ENCODE assay signal across 12 mouse cellular contexts in genomic region chr14:79516243-79516610, GRCm38 (mm10). TPM values are rescaled to one million over a fixed set of nuclear protein-coding genes. Genes with fewer than 3 reads are reported as not detected.
DNase-seq lines count a peak whose midpoint lies in the region; ATAC-seq and TF ChIP-seq lines count a peak whose summit lies in the region.
"Had no signal": no experiment of that assay in that cellular context is flagged by ENCODE, and none has a peak within 500 bp of the region (broad histone marks: within the 10 kb centered on the region; RNA-seq: fewer than 3 reads in every experiment).

No protein-coding gene starts in this region.

- no peak for TF ChIP-seq CTCF in MEL (IDR thresholded peaks at IDR 0.05 in 2 of 3, conservative IDR thresholded peaks at IDR 0.05 in 1 of 3; ENCODE audit: control insufficient read depth in 1 of 3, insufficient read depth in 1 of 3, low read depth in 2 of 3, low read length in 3 of 3, poor library complexity in 1 of 3, severe bottlenecking in 1 of 3)
- TF ChIP-seq CTCF in liver, embryonic 14.5 days (IDR thresholded peaks at IDR 0.05; ENCODE audit: low read depth) = no peak
- TF ChIP-seq CTCF in left cerebral cortex, adult 2 months (IDR thresholded peaks at IDR 0.05) = no peak

- H3K4me1 ChIP-seq in kidney, embryonic 15.5 days = peaks cover 7% of the 10 kb centered on the region; the same call in 1 of the 2 replicates
- peaks cover 15 to 16% of the 10 kb centered on the region in 2 experiments for H3K4me1 ChIP-seq in MEL (ENCODE audit: control insufficient read depth in 1 of 2, insufficient read depth in 2 of 2, low read length in 2 of 2)
- H3K4me1 ChIP-seq in liver, embryonic 14.5 days (replicated peaks; ENCODE audit: control insufficient read depth in 2 of 2, insufficient read depth in 2 of 2, low read length in 1 of 2) = peaks cover 31 to 45% of the 10 kb centered on the region in 2 experiments

- peak overlapping the region; percentile 30 for H3K4me2 ChIP-seq in kidney, embryonic 15.5 days
- H3K4me2 ChIP-seq in liver, embryonic 14.5 days (ENCODE audit: low read depth) = peak overlapping the region; percentile 76
- H3K4me2 ChIP-seq: heart, embryonic 12.5 days had no signal

- H3K9ac ChIP-seq in kidney, embryonic 15.5 days = no peak overlapping the region
- peak overlapping the region; percentile 84 for H3K9ac ChIP-seq in MEL (ENCODE audit: control insufficient read depth, low read depth, low read length, poor library complexity, severe bottlenecking)
- H3K9ac ChIP-seq in liver, embryonic 14.5 days (replicated peaks) = peak overlapping the region; percentile 64
- H3K9ac ChIP-seq: heart, embryonic 12.5 days had no signal

- TF ChIP-seq RAD21 in MEL (IDR thresholded peaks at IDR 0.05; ENCODE audit: low read depth, low read length) = no peak

- no peak for ATAC-seq in kidney, embryonic 15.5 days (replicated peaks; ENCODE audit: low FRiP score)
- no peak for ATAC-seq in liver, embryonic 14.5 days (ENCODE audit: insufficient read depth)
- ATAC-seq: forebrain, embryonic 14.5 days had no signal

- H3K27me3 ChIP-seq in kidney, embryonic 15.5 days = no peaks in the 10 kb centered on the region
- no peaks in the 10 kb centered on the region for H3K27me3 ChIP-seq in MEL (ENCODE audit: control insufficient read depth in 1 of 2, insufficient read depth in 2 of 2, low read length in 2 of 2)
- H3K27me3 ChIP-seq in liver, embryonic 14.5 days (ENCODE audit: control insufficient read depth, insufficient read depth, low read length) = no peaks in the 10 kb centered on the region
- H3K27me3 ChIP-seq: heart, embryonic 12.5 days had no signal

- H3K4me3 ChIP-seq in kidney, embryonic 15.5 days (replicated peaks) = peak overlapping the region; percentile 28; the same call in 1 of the 2 replicates
- peak overlapping the region; percentile 74 to 94 for H3K4me3 ChIP-seq in MEL (ENCODE audit: control insufficient read depth in 1 of 2, insufficient read depth in 1 of 2, low read depth in 2 of 2, low read length in 2 of 2)
- H3K4me3 ChIP-seq in liver, embryonic 14.5 days (ENCODE audit: insufficient read depth in 1 of 2, low read depth in 2 of 2, low read length in 2 of 2) = peak overlapping the region; percentile 42 to 44
- H3K4me3 ChIP-seq in left cerebral cortex, adult 2 months = no peak overlapping the region
- H3K4me3 ChIP-seq: heart, embryonic 12.5 days had no signal

- H3K9me3 ChIP-seq in kidney, embryonic 15.5 days (replicated peaks) = no peaks in the 10 kb centered on the region
- H3K9me3 ChIP-seq in MEL (replicated peaks; ENCODE audit: insufficient read depth, low read length) = no peaks in the 10 kb centered on the region
- H3K9me3 ChIP-seq in liver, embryonic 14.5 days (ENCODE audit: control insufficient read depth, low read length) = no peaks in the 10 kb centered on the region
- H3K9me3 ChIP-seq: heart, embryonic 12.5 days had no signal

- DNase-seq in kidney, adult 18-20 months = no peak
- DNase-seq in 3134 (ENCODE audit: extremely low read depth, insufficient read length, low spot score) (peak; percentile 7), MEL (ENCODE audit: low read depth, low spot score) (peak; percentile 84)
- DNase-seq in liver, embryonic 14.5 days (ENCODE audit: low read depth in 3 of 3, low spot score in 3 of 3) = no peak
- DNase-seq in natural killer cell, adult 2 months (ENCODE audit: low spot score in 2 of 2) = no peak
- DNase-seq in T-cell, adult 2 months (ENCODE audit: low spot score) = no peak
- no peak for DNase-seq in left cerebral cortex, adult 2 months (ENCODE audit: extremely low spot score in 1 of 2, low spot score in 2 of 2)
- DNase-seq: adrenal gland, postnatal 36 days; retina, postnatal 1 day had no signal

- intact Hi-C loops in left cerebral cortex, adult 2 months (cut with DNase I) = no loop called here

- TF ChIP-seq POLR2A in MEL (IDR thresholded peaks at IDR 0.05; ENCODE audit: control insufficient read depth in 1 of 2, insufficient read depth in 1 of 2, low read depth in 1 of 2, low read length in 2 of 2, poor library complexity in 1 of 2) = no peak; a peak in 1 of 4 replicates

- no peak overlapping the region; the same call in 1 of the 2 replicates for H3K27ac ChIP-seq in kidney, embryonic 15.5 days
- peak overlapping the region; percentile 97 for H3K27ac ChIP-seq in MEL (ENCODE audit: control insufficient read depth, low read depth, low read length)
- peak overlapping the region; percentile 71 for H3K27ac ChIP-seq in liver, embryonic 14.5 days
- no peak overlapping the region for H3K27ac ChIP-seq in left cerebral cortex, adult 2 months

- peaks cover 39% of the 10 kb centered on the region for H3K79me2 ChIP-seq in MEL (ENCODE audit: control insufficient read depth, insufficient read depth, low read length, poor library complexity)

- no peak for TF ChIP-seq EP300 in MEL (IDR thresholded peaks at IDR 0.05; ENCODE audit: low read depth in 1 of 2, low read length in 2 of 2)
- TF ChIP-seq EP300 in liver, embryonic 14.5 days (IDR thresholded peaks at IDR 0.05; ENCODE audit: low read depth) = no peak

- H3K36me3 ChIP-seq in kidney, embryonic 15.5 days = no peaks in the 10 kb centered on the region
- H3K36me3 ChIP-seq in MEL (ENCODE audit: control insufficient read depth in 1 of 2, insufficient read depth in 2 of 2, low read length in 2 of 2) = peaks cover 0 to 31% of the 10 kb centered on the region in 2 experiments; a peak in 2 of 4 replicates
- H3K36me3 ChIP-seq in liver, embryonic 14.5 days (replicated peaks; ENCODE audit: control insufficient read depth, insufficient read depth, low read depth) = no peaks in the 10 kb centered on the region
- H3K36me3 ChIP-seq: heart, embryonic 12.5 days had no signal

- 75% methylated on average over 5 of the region's 5 CpGs for WGBS in kidney, embryonic 15.5 days
- WGBS in liver, embryonic 14.5 days (ENCODE audit: insufficient replicate concordance) = 24% methylated on average over 5 of the region's 5 CpGs

TF ChIP-seq in MEL, 35 proteins besides CTCF, POLR2A, EP300 and RAD21 (continues in another document):
- TF ChIP-seq MAFK (IDR thresholded peaks at IDR 0.05; ENCODE audit: borderline replicate concordance, low read depth, low read length) (no peak), RCOR1 (IDR thresholded peaks at IDR 0.05; ENCODE audit: low read depth, low read length) (no peak), ZNF384 (IDR thresholded peaks at IDR 0.05; ENCODE audit: low read depth, low read length) (peak; percentile 66), NRF1 (IDR thresholded peaks at IDR 0.05; ENCODE audit: insufficient read depth, low read depth, low read length, poor library complexity, severe bottlenecking) (no peak), ZKSCAN1 (IDR thresholded peaks at IDR 0.05; ENCODE audit: low read depth, low read length) (no peak), TBP (IDR thresholded peaks at IDR 0.05; ENCODE audit: low read depth, low read length) (peak; percentile 48; the same call in 1 of the 2 replicates), USF1 (IDR thresholded peaks at IDR 0.05; ENCODE audit: low read depth, low read length) (no peak), ZC3H11A (IDR thresholded peaks at IDR 0.05; ENCODE audit: low read depth, low read length) (no peak), MAZ (IDR thresholded peaks at IDR 0.05; ENCODE audit: low read depth, low read length) (0 out of 2 replicates have a peak, but pooled peaks have one; percentile 13), NELFE (IDR thresholded peaks at IDR 0.05; ENCODE audit: low read depth, low read length) (peak; percentile 40), CHD1 (IDR thresholded peaks at IDR 0.05; ENCODE audit: low read depth, low read length) (peak; percentile 17; the same call in 1 of the 2 replicates), BHLHE40 (IDR thresholded peaks at IDR 0.05; ENCODE audit: borderline replicate concordance, low read depth, low read length) (no peak), POLR2AphosphoS2 (IDR thresholded peaks at IDR 0.05; ENCODE audit: low read length) (no peak), MXI1 (IDR thresholded peaks at IDR 0.05; ENCODE audit: low read depth, low read length) (no peak), ELF1 (IDR thresholded peaks at IDR 0.05; ENCODE audit: low read depth, low read length) (0 out of 2 replicates have a peak, but pooled peaks have one; percentile 22), MEF2A (IDR thresholded peaks at IDR 0.05; ENCODE audit: extremely low read depth, insufficient replicate concordance, low read depth, low read length, poor library complexity, severe bottlenecking) (no peak), SIN3A (IDR thresholded peaks at IDR 0.05; ENCODE audit: low read length) (peak; percentile 10; the same call in 1 of the 2 replicates), MYB (IDR thresholded peaks at IDR 0.05; ENCODE audit: low read depth, low read length) (no peak), ETS1 (IDR thresholded peaks at IDR 0.05; ENCODE audit: low read depth, low read length) (peak; percentile 46; the same call in 1 of the 2 replicates), CHD2 (IDR thresholded peaks at IDR 0.05; ENCODE audit: low read length) (no peak), GATA1 (IDR thresholded peaks at IDR 0.05; ENCODE audit: low read depth, low read length) (no peak), JUND (IDR thresholded peaks at IDR 0.05; ENCODE audit: low read depth, low read length) (no peak), TCF12 (IDR thresholded peaks at IDR 0.05; ENCODE audit: low read depth, low read length) (0 out of 2 replicates have a peak, but pooled peaks have one; percentile 17), E2F4 (IDR thresholded peaks at IDR 0.05; ENCODE audit: borderline replicate concordance, low read depth, low read length) (0 out of 2 replicates have a peak, but pooled peaks have one; percentile 14)

RNA-seq across cellular contexts. Expression of gene Wbp4, which starts 34.9 kb away (rescaled TPM):
- polyA plus RNA-seq in kidney, embryonic 15.5 days (2015; fragmentation: Nextera tagmentation; extraction: Ambion mirVana) = 40.8 and 41.2 TPM in 2 replicates
- total RNA-seq in MEL (2012; rRNA removed) = 14.5 and 15.9 TPM in 2 replicates
- polyA plus RNA-seq in MEL (2012; ENCODE audit: insufficient read depth in 1 of 2, insufficient read length in 2 of 2, low read depth in 1 of 2, low replicate concordance in 2 of 2, missing spikeins in 1 of 2) = 10 to 100 TPM; 22.1 to 87.6 TPM
- 3.1 and 6.2 TPM in 2 replicates for polyA plus RNA-seq in liver, embryonic 14.5 days (2012; rRNA removed)
- polyA plus RNA-seq in liver, embryonic 14.5 days (2014; fragmentation: Nextera tagmentation; extraction: Ambion mirVana) = 14.2 and 16.8 TPM in 2 replicates
- 10 to 100 TPM; 47.7 to 52.0 TPM for total RNA-seq in left cerebral cortex, adult 2 months (2021)

RNA-seq across cellular contexts. Expression of gene Elf1, which starts 35.2 kb away (rescaled TPM):
- polyA plus RNA-seq in kidney, embryonic 15.5 days (2015; fragmentation: Nextera tagmentation; extraction: Ambion mirVana) = 13.7 and 14.7 TPM in 2 replicates
- total RNA-seq in MEL (2012; rRNA removed) = 21.5 and 27.3 TPM in 2 replicates
- polyA plus RNA-seq in MEL (2012; ENCODE audit: insufficient read depth in 1 of 2, insufficient read length in 2 of 2, low read depth in 1 of 2, low replicate concordance in 2 of 2, missing spikeins in 1 of 2) = 10 to 100 TPM; 24.2 to 43.1 TPM
- polyA plus RNA-seq in liver, embryonic 14.5 days (2012; rRNA removed) = 6.0 and 9.3 TPM in 2 replicates
- polyA plus RNA-seq in liver, embryonic 14.5 days (2014; fragmentation: Nextera tagmentation; extraction: Ambion mirVana) = 8.7 and 9.9 TPM in 2 replicates
- 1 to 10 TPM; 4.1 to 4.6 TPM for total RNA-seq in left cerebral cortex, adult 2 months (2021)

Comparison
In these comparisons a context has a peak if more than half of its experiments do, and no peak if none do; other contexts are left out.
1. H3K27ac ChIP-seq: peak in MEL (single experiment) and liver, embryonic 14.5 days (single experiment); none in kidney, embryonic 15.5 days (single experiment) and left cerebral cortex, adult 2 months (single experiment).
2. DNase-seq: peak in 3134 (single experiment) and MEL (single experiment); none in kidney, adult 18-20 months (single experiment), liver, embryonic 14.5 days (0 of 3), natural killer cell, adult 2 months (0 of 2), T-cell, adult 2 months (single experiment) and left cerebral cortex, adult 2 months (0 of 2).